Mouse (Mus musculus) Patski (cell line): ENCODE results near the gene Adam33. TPM values are rescaled to one million over a fixed set of nuclear protein-coding genes. Genes with fewer than 3 reads are reported as not detected.
A peak's percentile ranks its signal among the peaks of the same experiment; 100 is the strongest.

ENCODE experiments used
- ATAC-seq: fragments of 100-300 bp; one replicate; pipeline ENCODE4 v1.8.0; 2021
- CTCF ChIA-PET: fragments of 350-600 bp; sonication (Branson Sonifier 250); formaldehyde crosslinking; loops from one replicate; lab custom pipeline; 2022; ENCODE audit warnings: inconsistent platforms; lab: Charles Lee
- POLR2A ChIA-PET: fragments of 350-600 bp; sonication (Branson Sonifier 250); formaldehyde crosslinking; loops from one replicate; lab custom pipeline; 2022; ENCODE audit warnings: antibody characterized with exemption, inconsistent platforms; lab: Charles Lee
- DNase-seq: peaks from one replicate; pipeline ENCODE4 v3.0.0-alpha.2; 2011; ENCODE audit warnings: low read depth, low spot score
- H3K27me3 ChIP-seq: fragments of 371-371 bp; one replicate; pipeline ENCODE4 v1.5.1; 2021
- CTCF ChIP-seq: fragments of 100-300 bp; IDR thresholded peaks from one replicate; pipeline ENCODE4 v1.5.1; 2021
- in situ Hi-C: fragments of 300-500 bp; cut with MboI; formaldehyde crosslinking; loops from 3 replicates; pipeline ENCODE4 v1.11.1; 2018; ENCODE audit warnings: low pct_unique_long_range_greater_than_20kb, mixed read lengths
- polyA plus RNA-seq: library from polyadenylated mRNA; unstranded; gene quantifications from one replicate; pipeline ENCODE4 v1.2.3, GENCODE M21; 2021

The Adam33 gene
- polyA plus RNA-seq, 1 experiment from 2014 or later, result 0.63 TPM

DNA sequence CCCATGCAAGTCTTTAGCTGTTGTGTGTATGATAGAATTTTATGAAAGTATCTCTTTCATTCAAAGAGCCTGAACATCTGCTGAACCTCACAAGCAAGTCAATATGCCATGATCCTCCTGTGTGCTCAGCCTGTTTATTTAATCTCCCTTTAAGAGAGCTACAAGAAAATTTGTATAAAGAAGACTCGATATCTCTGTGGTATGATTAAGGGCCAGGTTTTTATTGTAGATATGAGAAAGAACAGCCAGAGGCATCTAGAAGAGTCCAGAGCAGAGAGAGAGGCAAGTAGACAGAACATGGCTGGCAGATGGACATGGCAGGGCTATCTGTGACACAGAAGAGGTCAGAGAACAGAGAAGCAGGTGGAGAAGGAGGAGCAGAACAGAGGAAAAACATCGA lies 17.6 kb downstream of the Adam33 start:
- ATAC-seq (no peak), DNase-seq (no peak)
- H3K27me3 ChIP-seq, result no peaks in the 10 kb centered on the region
- CTCF ChIA-PET, result no interaction called here
- in situ Hi-C loops, result no loop called here
- POLR2A ChIA-PET, result no interaction called here
- no peak for TF ChIP-seq CTCF

DNA sequence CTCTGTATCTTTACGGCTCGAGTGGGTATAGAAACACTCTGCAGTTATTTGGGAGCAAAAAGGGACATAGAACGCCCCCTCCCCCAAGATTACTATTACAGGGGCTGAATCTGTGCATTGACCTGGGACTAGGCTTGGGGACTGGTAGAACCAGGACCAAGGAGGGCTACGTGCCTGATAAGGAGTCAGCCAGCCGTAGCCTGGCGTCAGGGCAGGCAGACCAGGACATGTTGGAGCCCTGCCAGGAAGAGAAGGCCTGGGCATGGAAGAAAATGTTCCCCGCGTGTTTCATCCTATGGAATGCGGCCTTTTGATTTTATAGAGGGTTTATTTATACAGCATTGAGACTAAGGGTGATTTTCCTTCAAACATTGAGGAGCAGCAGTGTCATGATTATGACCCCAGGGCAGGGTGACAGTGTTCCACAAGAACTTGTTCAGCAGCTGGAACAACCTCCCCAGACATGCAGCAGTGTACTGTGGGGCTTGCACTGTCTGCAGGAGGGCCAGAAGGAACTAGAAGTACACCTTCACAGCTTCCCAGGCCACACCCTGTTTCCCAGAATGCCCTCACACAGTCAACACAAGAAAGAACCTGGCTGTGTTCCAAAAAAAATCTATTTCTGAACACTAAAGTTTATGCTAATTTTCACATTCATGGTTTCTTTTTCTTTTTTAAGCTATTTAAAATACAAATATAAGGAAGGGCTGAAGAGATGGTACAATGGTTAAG lies 18.5 kb downstream of the Adam33 start:
- ATAC-seq, result no peak
- ChIA-PET CTCF (interaction anchor here (0.9 to 1.1 kb wide), 2 partner anchors 11 to 49 kb away, joined by 3 read pairs; no protein-coding TSS in a partner anchor), POLR2A (no interaction called here)
- DNase-seq, result no peak
- in situ Hi-C loops, result no loop called here
- TF ChIP-seq CTCF, result no peak
- H3K27me3 ChIP-seq, result no peaks in the 10 kb centered on the region

DNA sequence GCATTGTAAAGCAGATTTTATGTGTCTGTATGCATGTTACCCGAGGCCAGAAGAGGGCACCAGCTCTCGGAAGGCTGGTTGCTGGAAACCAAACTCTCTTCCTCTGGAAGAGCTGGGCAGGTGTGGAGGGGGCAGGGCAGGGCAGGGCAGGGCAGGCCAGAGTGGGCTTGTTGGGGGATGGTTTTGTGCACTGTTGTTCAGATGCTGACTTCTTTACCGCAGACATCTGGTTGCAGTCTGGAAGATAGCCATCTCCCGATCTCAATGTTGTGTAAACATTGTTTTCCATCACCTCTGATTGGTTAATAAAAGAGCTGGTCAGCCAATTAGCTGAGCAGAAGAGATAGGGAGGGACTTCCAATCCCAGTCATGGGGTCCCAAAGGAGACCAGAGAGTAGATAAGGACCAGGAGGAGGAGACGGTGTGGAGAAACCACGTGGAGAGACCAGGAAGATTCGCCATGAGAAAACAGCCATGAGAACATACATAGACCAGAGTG lies 19.2 kb downstream of the Adam33 start:
- in situ Hi-C loops, result no loop called here
- ChIA-PET POLR2A (no interaction called here), CTCF (interaction anchor here (1.1 kb wide), 1 partner anchor 12 kb away, joined by 3 read pairs; no protein-coding TSS in a partner anchor)
- ATAC-seq (no peak), DNase-seq (no peak)
- H3K27me3 ChIP-seq, result no peaks in the 10 kb centered on the region
- TF ChIP-seq CTCF, result no peak

DNA sequence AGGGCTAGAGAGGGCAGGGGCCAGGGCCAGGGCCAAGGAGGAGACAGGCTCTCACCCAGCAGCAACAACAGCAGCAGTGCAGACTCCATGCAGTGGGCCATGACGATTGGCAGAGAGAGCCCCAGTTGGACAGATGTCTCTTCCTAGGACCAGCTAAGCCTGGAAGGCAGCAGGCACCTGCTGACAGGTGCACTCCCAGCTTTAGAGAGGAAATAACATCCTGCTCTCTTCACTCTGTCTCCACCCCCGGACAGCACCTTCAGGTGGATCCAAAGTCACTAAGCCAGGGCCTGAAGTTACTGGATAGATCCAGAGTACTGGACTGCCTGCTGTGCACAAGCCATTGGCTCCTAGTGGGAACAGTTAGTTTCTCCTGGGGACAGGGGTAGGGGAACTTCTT lies 20.6 kb downstream of the Adam33 start, which contains the start of gene Gfra4:
Gfra4 (minus strand) TSS at position 101 of the 400 bp plus-strand sequence.
- DNase-seq, result no peak
- H3K27me3 ChIP-seq, result no peaks in the 10 kb centered on the region
- POLR2A ChIA-PET, result interaction anchor here (0.6 kb wide), 1 partner anchor 267 kb away, joined by 3 read pairs; no protein-coding TSS in a partner anchor
- CTCF ChIA-PET, result no interaction called here
- no peak for TF ChIP-seq CTCF
- in situ Hi-C loops, result no loop called here
- ATAC-seq, result no peak

DNA sequence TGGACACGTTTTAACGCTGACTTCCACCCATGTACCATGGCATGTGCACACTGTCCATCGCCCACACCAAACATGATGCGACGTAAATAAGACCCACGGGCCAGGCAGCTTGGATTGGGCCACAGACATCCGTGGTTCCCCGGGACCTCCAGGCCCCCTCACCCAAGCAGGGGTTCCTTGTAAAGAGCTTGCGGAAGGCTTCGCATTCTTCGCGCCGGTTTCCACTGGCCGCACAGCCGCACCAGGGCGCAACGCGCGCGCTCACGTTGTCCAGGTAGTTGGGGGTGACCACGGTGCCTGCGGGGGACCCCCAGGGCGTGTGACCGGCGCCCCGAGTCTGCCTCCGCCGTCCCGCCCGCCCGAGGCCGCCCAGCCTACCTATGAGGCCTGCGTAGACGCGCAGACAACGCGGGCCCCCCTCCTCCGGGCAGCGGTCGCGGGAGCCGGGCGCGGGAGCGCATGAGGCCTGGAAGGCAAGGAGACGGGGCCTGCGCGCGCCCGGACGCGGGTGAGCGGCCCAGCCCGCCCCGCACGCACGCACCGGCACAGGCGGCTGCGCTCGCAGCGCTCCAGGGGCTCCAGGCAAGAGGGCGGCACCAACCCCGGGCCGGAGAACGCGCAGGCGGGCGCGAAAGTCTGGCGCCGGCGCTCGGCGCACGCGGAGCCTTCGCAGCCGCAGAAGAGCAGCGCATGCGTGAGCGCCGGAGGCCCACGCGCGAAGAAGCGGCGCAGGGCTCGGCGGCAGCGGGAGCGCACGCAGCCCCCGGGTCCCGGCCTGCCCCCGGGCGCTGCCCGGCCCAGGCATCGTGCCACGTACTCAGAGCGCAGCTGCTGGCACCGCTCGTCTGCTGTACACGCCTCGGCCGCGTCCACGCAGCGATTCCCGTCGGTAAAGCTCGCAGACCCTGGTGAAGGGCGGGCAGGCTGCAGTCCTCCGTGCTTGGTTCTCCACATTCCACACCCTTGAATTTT lies 22.5 kb downstream of the Adam33 start:
- POLR2A ChIA-PET, result no interaction called here
- DNase-seq (no peak), ATAC-seq (no peak)
- CTCF ChIA-PET, result interaction anchor here (1.1 kb wide), 1 partner anchor 54 kb away, joined by 3 read pairs; no protein-coding TSS in a partner anchor
- H3K27me3 ChIP-seq, result no peaks in the 10 kb centered on the region
- TF ChIP-seq CTCF, result no peak
- in situ Hi-C loops, result no loop called here

DNA sequence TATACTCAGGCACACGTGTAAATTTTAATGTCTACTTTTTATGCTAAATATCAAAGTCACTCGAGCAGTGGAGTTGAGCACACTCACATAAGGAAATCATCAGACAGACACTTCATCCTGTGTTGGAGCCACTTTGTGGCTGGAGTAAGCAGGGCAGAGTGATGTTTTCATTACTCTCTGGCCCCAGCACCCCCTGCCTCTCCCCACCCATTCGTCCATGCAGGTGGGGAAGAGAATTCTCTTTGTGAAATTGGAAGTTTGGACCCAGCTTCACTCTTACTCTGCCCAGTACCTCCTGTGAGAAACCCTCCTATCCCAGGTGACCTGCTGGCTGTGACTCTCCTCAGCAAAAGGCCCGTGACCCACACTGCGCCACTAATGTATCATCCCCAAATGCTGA lies 24.9 kb downstream of the Adam33 start:
- ChIA-PET CTCF (no interaction called here), POLR2A (interaction anchor here (1.5 kb wide), 1 partner anchor 9 kb away, joined by 4 read pairs; no protein-coding TSS in a partner anchor)
- H3K27me3 ChIP-seq, result no peaks in the 10 kb centered on the region
- ATAC-seq (no peak), DNase-seq (no peak)
- in situ Hi-C loops, result no loop called here
- no peak for TF ChIP-seq CTCF

DNA sequence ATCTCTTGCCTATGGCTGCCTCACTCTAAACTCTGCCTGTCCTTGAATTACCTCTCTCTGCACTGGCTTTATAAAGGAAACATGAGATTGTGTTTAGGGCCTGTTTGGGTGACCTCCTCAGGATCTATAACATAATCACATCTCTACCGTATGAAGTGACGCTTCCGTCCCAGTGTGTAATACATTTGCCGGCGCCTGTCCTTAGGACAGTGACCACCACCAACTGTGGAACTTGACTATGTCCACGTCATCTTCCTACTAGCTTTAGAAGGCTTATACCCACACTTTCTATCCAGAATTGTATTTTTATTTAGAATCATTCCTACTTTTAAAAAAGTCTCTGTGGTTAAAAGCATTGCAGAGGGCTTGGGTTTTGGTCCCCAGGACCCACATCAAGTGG lies 25.4 kb downstream of the Adam33 start:
- CTCF ChIA-PET, result interaction anchor here (1.7 kb wide), 1 partner anchor 9 kb away, joined by 6 read pairs; no protein-coding TSS in a partner anchor
- POLR2A ChIA-PET, result interaction anchor here (1.5 to 2.5 kb wide), 2 partner anchors 9 to 13 kb away, joined by 4 to 8 read pairs; no protein-coding TSS in a partner anchor
- no peak for DNase-seq
- no peak for ATAC-seq
- in situ Hi-C loops, result no loop called here
- H3K27me3 ChIP-seq, result no peaks in the 10 kb centered on the region
- TF ChIP-seq CTCF, result no peak

DNA sequence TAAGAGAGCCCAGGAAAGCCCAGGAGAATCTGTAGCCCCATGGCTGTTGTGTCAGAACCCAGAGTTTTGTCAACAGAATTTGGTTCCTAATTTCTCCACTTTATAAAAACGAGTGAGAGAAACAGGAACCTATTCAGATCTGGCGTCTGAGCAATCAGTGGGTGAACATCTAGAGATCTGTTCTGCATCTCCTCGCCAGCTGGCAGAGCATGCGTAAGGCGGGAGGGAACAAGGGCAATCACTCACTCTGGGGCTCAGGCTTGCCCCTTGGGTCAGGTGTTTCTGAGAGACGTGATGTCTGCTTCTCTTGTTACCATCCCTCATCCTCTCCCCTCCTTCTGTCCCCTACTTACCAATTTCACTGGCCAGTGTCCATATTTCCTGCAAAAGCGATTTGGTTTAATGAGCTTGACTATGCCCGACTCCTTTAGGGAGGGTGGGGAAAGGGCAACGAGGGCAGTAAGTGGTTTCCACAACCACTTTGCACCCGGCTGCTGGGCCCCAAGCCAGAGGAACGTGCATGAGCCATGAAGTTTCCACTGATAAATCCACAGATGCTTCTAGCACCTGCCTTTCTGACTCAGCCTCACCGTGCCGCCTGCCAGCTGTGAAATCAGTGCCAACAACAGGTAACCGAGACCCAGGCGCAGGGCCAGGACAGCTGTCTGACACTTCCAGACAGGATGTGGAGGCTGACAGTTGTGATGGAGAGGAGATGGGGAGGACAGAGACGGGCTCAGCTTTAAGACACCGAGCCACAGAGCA lies 26.2 kb downstream of the Adam33 start:
- ATAC-seq (peak; percentile 66), DNase-seq (peak; percentile 86)
- no peaks in the 10 kb centered on the region for H3K27me3 ChIP-seq
- in situ Hi-C loops, result no loop called here
- ChIA-PET CTCF (interaction anchor here (1.4 to 1.8 kb wide), 3 partner anchors 10 to 100 kb away, joined by 3 to 7 read pairs (median 6); no protein-coding TSS in a partner anchor), POLR2A (interaction anchor here (1.5 to 2.5 kb wide), 2 partner anchors 8 to 12 kb away, joined by 4 to 8 read pairs; no protein-coding TSS in a partner anchor)
- no peak for TF ChIP-seq CTCF

DNA sequence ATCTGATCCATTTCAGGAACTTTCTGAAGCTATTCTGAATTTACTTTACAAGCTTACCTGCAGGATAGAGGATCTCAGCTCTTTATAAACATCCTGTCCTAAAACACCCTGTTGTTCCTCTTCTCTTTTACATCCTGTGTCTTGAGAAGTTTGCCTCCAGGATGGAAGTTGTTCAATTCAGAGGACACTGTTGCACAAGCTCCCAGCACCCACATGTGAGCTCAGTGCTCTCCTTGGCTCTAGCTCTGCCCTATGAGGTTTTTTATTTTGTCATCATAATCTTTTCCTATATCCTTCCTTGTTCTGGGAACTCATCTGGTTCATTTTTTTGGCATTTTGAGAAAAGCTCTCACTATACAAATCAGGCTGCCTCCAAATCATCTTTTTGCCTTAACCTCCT lies 26.9 kb downstream of the Adam33 start:
- ChIA-PET POLR2A (interaction anchor here (2.5 kb wide), 1 partner anchor 11 kb away, joined by 8 read pairs; no protein-coding TSS in a partner anchor), CTCF (interaction anchor here (1.3 to 1.8 kb wide), 4 partner anchors 11 to 150 kb away, joined by 3 to 7 read pairs (median 4); partner anchors contain the start of genes Cdc25b and Spef1)
- in situ Hi-C loops, result no loop called here
- DNase-seq, result no peak
- H3K27me3 ChIP-seq, result no peaks in the 10 kb centered on the region
- ATAC-seq, result no peak
- no peak for TF ChIP-seq CTCF
